Mouse (Mus musculus): ENCODE measurements around the gene Bach2.

Bach2 gene

DNA sequence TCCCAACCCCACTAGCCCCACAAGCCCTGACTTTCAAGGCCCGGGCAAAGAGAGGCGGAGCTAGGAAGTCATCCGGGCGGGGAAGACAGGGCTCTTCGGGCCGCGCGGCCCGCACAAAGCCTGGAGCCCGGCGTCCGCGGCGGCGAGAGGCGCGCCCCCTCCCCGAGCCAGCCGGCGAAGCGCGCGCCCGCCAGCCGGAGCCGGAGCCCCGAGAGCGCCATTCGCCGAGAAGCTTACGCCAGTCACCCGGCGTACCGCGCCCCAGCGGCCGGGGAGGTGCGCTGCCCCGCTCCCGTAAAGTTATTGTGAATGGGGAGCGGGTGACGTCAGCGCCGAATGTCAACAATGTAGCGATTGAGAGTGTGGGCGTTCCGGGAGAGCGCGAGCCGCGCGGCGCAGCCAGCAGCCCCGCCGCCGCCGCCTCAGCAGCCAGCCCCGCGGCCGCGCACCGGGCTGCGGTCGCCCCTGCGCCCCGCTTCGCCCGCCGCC is at the start of gene Bach2:
Gene Bach2, plus strand, starts transcription at position 439 of the 489 bp plus-strand sequence.
- no peak for DNase-seq (ENCODE audit: extremely low read depth, low read depth, low spot score)

DNA sequence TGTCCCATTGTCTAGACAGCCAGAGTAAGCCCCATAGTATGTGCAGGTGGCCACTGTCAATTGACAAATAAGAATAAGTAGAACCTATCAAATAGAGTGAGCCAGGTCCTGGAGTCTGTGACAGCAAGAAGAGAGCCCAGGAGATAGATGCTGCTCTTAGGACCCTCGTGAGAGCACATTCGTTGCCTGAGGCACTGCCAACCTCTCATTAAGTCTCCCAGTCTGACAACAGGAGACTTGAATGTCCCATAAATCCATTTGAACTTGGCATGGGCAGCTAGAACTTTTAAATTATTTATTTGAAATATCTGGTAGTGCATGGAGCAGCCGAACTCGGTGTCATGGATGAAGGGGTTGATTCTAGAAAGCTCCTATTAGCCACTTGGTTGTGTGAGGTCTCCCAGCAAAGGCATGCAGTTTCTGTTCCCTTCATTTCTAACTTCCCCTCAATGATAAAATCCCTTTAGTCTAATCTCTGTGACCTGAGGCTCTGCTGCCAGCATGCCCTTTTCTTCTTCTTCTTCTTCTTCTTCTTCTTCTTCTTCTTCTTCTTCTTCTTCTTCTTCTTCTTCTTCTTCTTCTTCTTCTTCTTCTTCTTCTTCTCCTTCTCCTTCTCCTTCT is 49.1 kb upstream of the Bach2 start:
- no peak for DNase-seq (ENCODE audit: extremely low read depth, low read depth, low spot score)

DNA sequence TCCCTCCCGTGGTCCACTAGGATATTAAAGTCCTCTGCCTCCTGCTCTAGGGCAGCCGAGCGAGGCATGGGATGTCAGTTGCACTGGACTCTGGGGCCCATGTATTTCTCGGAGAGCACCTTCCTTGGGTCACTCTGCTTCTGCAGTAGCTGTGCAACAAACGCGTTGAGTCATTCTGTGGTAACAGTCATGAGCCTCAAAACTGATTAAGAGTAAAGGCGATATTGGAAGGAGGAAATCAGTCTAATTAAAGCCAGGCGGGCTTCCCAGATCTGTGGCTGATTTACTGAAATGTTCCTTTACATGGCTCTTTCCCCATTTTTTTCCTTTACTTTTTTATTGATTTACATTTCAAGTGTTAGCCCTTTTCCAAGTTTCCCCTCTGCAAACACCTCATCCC is 48.1 kb upstream of the Bach2 start:
- DNase-seq (ENCODE audit: extremely low read depth, low read depth, low spot score) = no peak

DNA sequence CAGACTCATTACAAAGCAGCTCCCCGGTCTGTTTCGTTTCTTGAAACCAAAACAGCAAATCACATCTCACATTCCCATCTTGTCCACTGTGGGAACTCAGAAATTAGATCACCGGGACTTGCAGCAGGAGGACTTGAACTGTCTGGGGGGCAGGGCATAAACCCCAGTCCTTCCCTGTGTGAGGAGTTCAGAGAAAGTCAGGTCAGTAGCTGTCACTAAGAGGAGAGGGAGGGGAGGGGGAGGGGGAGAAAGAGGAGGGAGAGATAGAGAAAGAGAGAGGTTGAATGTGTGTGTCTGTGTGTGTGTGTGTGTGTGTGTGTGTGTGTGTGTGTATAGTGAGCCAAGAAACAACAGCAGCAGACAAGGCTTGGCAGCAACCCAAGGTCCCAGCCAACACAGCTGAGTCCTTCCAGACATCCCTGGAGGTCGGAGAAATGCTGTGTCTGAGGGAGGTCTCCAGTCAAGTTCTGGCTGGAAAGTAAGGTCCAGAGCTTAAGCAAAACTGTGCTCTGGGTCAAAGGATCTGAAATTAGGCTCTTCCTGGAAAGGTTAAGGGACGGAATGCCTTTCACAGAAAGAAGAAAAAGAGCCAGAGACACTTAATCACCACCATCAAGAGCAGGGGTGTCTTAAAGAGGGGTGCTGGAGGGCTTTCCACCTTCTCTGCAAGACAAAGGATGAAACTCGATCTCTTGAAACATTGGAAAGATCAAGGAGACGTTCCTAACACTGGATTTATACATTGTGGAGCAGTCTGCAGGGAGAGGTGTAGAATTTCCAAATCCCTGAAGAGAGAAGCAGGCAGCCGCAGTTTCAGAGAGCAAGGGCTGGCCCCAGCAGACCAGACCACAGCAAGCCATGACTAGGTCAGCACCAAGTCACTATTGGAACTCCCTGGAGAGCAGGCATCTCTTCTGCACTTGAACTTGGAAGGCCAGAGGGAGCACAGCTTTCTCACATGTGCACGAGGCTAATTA is 42.4 kb upstream of the Bach2 start:
- no peak for DNase-seq (ENCODE audit: extremely low read depth, low read depth, low spot score)

DNA sequence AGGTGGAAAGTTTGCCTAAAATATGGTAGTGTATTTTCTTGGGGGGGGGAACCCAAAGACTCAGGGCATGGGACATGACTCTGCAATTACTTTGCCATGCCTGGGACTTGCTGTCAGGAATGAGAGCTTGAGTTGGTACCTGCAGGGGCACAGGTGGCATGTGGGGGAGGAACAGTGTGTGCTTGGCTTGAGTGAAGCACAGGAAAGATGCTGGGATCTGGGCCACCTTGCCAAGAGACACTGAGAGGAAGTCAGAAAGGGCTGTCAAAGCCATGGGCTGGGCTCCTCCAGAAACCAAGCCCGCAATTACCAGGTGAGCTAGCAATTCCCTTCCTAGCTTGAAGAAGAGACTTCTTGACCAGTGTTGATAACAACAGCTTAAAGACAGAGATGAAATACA is 40.6 kb upstream of the Bach2 start:
- no peak for DNase-seq (ENCODE audit: extremely low read depth, low read depth, low spot score)

DNA sequence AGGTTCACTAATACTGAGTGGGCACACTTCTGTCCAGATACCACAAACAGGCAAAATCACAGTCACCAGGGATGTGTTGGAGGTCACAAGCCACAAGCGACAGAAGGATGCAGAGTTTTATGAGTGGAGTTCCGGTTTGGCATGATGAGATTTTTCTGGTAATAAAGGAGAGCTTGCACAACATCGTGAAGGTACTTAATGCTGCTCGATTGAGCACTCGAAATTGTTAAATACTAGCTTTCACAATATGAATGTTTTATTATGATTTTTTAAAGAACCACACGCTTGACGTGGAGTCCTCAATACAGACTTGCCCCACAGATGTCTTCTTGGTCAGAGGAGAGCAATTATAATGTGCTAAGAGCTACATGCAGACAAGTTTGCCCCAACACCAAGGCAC is 40.0 kb upstream of the Bach2 start:
- DNase-seq (ENCODE audit: extremely low read depth, low read depth, low spot score) = no peak

DNA sequence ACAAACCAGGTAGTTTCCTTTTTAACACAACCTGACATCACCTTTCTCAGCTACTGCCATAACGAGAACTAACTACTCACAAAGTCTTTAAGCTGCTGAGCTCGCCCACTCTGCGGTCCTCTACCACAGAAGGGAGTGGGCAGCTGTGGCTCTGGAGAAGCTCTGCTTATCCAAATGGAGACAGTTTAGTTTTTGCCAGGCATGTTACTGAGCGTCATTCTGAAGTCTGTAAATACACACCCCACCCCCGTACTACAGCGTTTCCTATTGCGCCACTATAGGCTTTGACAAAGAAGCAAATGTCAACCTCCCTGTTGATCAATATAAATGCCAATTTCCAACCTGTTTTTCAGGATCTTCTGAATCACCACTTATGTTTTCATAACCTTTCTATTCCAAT is 39.4 kb upstream of the Bach2 start:
- DNase-seq (ENCODE audit: extremely low read depth, low read depth, low spot score) = peak; percentile 88

DNA sequence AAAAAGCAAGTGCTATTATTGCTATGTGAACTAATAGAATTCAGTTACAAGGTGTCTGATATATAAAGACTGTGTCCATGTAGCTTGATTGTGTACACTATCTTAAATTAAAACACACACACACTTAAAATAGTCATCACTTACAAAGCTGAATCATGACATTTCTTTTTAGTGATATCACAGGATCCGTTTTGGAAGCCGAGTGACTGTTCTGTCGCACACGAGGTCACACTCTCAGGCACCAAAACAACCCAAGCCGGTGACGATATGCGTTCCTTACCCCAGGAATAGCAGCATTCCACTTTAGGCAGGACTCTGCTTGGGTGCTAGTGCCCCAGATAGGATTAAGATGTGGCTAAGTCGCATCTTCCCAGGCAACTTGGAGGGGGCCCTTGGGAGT is 37.5 kb upstream of the Bach2 start:
- no peak for DNase-seq (ENCODE audit: extremely low read depth, low read depth, low spot score)

DNA sequence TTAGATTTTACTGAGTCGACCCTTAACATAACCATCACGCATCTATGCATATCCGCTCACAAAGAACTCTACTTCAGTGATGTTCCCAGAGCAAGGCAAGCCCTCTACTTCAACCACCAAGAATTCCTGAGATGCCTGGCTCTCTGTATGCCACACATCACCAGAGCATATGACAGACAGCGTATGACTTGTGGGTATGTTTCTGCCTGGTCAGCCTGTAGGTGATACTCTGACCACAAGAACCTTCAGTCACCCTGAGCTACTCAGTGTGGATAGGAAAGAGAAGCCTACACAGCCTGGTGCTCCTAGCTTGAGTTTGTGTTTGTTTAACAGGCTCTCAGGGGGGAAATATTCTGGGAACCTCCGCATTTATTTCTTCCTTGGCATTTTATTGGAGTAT is 36.2 kb upstream of the Bach2 start:
- DNase-seq (ENCODE audit: extremely low read depth, low read depth, low spot score) = no peak

DNA sequence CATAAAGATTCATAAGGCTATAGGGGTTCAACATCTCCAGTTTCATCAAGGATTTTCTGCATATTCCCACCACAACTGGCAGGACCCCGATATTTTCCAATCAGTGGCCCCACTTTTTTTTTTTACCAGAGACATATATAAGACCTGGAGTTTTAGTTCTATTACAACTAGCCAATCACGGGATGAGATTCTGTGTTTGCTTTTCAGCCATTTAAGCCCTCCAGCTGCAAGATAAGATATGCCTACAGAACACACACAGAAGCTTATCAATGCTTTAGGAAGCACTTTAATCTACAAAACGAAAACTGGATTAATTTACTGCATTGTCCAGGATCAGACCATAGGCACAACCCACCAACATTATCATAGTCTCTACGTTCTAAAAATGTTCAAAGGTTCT is 33.8 kb upstream of the Bach2 start:
- DNase-seq (ENCODE audit: extremely low read depth, low read depth, low spot score) = no peak

DNA sequence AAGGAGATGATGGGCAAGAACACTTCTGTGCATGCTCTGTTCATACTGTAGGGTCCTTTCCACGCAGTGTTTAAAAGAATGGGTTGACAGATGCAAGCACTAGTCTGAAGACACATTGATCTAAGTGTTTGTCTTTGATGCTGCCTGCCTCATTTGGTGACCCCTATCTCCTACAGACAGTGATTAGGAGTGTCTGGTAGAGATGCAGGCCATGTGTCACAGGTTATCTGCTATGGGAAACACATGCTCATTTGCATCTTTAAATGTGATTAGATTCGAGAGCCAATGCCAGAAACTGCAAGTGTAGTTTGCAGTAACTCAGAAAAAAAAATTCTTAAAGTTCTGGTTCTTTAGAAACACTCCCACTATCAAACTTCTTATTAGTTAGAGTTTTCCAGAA is 32.8 kb upstream of the Bach2 start:
- DNase-seq (ENCODE audit: extremely low read depth, low read depth, low spot score) = no peak

DNA sequence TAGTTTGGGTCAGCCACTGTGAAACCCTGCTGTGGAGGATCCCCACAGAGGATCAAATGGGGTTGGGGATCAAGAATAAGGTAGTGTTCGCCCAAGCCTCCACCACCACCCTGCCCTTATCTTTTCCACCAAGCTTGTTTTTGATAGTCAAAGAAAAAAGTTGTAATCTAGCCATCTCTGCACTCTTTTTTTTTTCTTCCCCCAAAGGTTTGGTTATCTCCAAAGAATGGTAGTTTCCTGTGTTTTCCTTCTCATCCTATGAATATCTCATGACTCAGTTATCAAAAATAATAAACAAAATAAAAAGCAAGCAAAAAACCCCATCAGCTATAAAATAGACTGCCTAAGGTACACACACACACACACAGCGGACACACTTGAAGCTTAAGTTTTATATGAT is 28.6 kb upstream of the Bach2 start:
- no peak for DNase-seq (ENCODE audit: extremely low read depth, low read depth, low spot score)

DNA sequence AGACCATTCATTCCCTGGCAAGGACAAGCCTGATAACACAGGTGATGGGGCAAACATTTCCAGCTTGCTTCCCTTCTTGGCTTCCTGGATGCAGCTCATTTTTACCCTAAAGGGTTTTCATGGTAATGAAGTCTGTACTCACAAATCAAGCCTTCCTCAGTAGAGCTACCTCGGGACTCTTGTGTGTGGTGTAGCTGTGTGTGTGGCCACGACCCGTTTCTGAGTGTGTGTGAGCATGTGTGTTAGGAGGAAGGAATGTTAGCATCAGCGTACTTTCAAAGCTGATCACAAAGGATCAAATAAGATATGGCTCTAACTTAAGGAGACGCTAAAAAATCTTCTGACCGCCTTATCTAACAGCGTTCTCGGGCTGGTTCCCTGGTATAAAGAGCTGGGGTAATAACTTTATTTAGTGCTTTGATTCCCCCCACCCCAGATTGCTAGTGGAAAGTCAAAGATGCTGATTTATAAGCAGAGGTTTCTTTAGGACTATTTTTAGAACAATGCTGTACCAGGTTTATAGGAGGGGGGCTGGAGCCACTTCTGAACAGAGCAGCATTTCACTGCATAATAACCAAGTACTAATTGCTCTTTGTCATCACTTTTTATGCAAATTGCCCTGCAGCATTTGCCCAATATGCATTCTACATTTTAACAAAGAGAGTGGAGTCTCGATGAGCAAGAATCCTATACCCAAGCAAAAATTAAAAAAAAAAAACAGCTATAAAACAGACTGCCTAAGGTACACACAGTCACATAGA is 28.0 kb upstream of the Bach2 start:
- DNase-seq (ENCODE audit: extremely low read depth, low read depth, low spot score) = no peak

DNA sequence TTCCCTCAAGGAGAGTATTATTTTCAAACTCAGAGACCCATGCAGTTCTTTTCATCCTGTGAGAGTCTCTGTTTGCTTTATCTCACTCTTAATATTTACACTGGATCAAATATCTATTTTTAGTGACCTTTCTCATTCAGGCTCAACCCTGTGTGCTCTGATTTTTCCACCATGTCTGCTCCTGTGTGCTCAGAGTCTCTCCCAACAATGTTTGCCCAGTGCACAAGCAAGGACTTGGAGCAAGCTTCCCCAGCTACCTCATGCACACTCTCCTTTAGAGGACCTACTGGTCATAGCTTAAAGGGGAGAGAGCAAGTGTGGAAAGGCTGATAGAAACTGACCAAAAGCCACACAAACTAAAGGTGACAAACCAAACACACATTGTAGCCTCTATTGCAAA is 26.0 kb upstream of the Bach2 start:
- DNase-seq (ENCODE audit: extremely low read depth, low read depth, low spot score) = no peak

DNA sequence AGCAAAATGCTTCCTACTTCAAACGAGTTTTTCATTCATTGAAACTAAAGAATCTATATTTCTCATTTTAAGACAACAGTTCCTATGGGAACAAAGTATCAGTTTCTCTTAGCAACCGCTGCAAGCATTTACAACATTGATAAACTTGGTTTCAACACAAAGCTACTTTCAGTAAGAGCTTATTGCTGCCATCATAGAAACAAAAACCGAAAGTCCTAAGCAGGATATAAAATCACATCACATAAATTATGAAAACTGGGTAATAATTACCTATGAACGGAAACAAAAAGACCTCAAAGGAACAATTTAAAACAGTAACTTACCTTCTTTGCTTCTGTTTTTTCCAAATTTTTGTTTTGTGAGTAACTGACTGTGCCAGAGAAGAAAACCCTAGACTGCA is 22.1 kb upstream of the Bach2 start:
- no peak for DNase-seq (ENCODE audit: extremely low read depth, low read depth, low spot score)

DNA sequence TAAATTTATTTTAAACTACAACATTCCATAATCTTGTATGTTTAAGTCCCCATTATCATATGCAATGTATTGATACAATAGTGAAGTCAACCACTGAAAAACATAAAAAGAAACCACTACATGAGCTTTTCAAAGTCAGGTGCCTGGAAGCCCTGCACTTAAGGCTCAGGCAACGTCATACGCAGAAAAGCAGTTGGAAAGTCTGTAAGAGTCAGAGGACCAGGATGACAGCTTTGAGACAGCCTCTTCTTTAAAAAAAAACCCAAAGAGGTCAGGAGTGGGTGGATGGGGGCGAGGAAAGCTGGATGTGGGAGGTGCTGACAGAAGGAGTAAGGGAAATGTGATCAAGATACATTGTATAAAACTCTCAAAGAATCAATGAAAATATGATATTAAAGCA is 21.6 kb upstream of the Bach2 start:
- DNase-seq (ENCODE audit: extremely low read depth, low read depth, low spot score) = no peak

DNA sequence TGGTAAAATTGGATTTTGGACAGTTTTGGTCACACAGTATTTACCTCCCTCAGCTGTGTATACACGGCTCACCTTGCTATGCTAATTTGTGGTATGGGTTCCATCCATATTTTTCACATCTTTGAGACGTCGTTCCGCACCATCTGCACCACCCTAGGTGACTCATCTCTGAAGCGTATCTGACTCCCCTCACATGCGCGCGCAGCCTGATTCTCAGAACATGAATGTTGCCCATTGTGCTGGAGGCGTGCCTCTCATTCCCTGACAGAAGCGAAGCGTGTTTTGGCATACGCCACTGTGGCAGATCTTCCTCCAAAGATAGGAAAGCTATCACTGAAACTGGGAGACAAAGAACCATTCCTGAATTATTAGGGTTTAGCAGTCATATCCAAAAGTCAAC is 21.0 kb upstream of the Bach2 start:
- DNase-seq (ENCODE audit: extremely low read depth, low read depth, low spot score) = no peak

DNA sequence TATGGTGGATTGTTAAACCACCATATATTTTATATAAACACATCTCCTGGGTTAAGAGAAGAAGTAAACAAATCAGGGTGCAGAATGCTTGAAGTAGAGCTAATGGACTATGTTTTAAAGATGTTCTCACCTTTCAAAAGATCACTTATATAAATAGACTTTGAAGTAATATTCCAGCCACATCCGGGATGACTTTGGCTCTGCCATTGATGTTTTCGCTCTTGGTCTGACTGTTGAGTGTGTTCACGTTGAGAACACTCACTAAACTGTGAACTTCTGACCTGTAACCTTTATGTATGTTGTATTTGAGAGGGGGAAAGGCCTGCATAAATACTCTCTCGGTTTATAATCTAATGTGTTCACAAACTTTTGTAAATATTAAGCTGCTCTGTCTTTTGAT is 20.2 kb upstream of the Bach2 start:
- no peak for DNase-seq (ENCODE audit: extremely low read depth, low read depth, low spot score)

DNA sequence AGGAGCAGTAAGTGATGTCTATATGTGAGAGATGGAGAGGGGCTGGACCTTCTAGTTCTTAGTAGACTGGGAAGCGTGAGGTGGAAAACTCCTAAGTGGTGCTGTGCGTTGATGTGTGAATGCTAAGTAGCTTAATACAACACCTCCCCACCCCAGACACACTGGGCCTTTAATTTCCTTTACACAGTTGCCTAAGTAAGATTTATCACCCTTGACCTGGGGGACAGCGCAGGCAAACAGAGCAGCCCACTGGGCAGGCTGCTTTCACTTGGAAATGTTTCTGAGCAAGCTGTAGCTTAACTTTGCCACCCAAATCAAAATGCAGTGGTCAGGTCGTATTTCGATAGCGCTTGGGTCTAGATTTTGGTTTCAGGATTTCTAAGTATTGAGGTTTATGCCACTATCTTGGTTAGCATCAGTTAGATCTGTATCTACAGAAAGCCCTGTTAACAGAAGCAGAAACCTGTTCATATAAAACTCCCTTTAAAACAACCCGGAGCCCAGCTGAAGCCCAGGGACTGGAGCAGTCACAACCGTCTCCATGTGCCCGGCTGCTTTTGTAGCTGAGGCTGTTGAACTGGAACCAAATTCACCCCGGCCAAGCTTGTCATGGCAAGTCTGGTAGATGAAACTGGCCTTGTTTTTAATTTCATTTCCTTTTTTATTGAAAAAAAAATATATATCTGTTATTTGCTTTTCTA is 19.0 kb upstream of the Bach2 start:
- no peak for DNase-seq (ENCODE audit: extremely low read depth, low read depth, low spot score)

DNA sequence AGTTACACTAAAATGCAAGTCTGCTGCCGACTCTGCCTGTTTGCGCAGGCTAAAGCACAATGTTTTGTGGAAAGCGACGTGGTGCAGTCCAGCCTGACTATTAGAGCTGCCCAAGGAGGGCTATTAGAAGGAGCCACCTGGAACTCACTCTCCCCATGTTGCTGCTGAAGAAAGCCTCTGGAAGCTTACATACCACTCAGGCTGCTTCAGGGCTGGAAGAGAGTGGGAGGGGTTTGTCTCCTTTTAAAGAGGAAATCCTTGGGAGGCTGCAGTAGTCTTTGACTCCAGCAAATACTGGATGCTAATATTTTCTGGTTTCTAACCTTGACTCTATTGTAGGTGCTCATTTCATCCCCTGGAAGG is 18.5 kb upstream of the Bach2 start:
- DNase-seq (ENCODE audit: extremely low read depth, low read depth, low spot score) = no peak

DNA sequence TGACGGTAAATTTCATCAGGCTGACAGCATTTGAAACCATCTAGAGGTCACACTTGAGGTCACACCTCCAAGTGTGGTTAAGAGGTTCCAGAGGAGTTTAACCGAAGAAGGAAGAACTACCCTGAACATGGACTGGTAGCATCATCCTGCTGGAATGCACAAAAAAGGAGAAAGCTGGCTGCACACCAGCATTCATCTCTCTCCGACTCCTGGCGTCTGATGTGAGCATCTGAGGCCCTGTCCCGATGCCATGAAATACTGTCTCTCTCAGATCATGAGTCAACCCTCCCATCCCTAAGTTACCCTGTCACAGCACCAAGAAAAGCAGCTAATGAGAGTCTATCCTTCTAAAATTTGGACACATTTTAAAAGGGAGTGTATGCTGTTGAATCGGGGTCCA is 17.6 kb upstream of the Bach2 start:
- DNase-seq (ENCODE audit: extremely low read depth, low read depth, low spot score) = no peak

Data from fat pad, adult 2 months (tissue).